Mouse (Mus musculus) gastrocnemius, postnatal 36 days (tissue): Measurements from ENCODE around the gene Igsf8. TPM values are rescaled to one million over a fixed set of nuclear protein-coding genes. Genes with fewer than 3 reads are reported as not detected.

Experiments
- DNase-seq, 2 experiments: peaks; one replicate each; pipeline ENCODE4 v3.0.0; 2022
- intact Hi-C: fragments of 180-260 bp; cut with DNase I; formaldehyde crosslinking; loops from one replicate; pipeline ENCODE4 v1.15.1; 2025
- total RNA-seq, 2 experiments: library from RNA; stranded (reverse); gene quantifications; 2 replicates each; pipeline ENCODE4 v1.2.3; 2021

The Igsf8 gene
- total RNA-seq, 2 experiments from 2014 or later: 8.4 to 9.8 TPM

DNA sequence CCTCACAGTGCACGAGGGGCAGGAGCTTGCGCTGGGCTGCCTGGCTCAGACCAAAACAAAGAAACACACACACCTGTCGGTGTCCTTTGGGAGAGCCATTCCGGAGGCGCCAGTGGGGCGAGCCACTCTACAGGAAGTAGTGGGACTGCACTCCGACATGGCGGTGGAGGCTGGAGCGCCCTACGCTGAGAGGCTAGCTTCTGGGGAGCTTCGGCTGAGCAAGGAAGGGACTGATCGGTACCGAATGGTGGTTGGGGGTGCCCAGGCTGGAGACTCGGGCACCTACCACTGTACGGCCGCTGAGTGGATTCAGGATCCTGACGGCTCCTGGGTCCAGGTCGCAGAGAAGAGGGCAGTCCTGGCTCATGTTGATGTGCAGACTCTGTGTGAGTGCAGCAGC, 56.0 kb downstream of the Igsf8 start:
- DNase-seq: no peak
- intact Hi-C loops: no loop called here

DNA sequence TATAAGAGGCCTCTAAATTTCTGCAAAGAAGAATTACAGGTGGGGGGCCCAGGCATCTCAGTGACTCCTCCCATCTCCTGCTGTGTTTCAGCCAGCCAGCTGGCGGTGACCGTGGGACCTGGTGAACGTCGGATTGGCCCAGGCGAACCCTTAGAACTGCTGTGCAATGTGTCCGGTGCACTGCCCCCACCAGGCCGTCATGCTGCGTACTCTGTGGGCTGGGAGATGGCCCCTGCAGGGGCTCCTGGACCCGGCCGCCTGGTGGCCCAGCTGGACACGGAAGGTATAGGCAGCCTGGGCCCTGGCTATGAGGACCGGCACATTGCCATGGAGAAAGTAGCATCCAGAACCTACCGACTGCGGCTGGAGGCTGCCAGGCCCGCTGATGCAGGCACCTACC, 56.5 kb downstream of the Igsf8 start:
- intact Hi-C loops: no loop called here
- no peak for DNase-seq

DNA sequence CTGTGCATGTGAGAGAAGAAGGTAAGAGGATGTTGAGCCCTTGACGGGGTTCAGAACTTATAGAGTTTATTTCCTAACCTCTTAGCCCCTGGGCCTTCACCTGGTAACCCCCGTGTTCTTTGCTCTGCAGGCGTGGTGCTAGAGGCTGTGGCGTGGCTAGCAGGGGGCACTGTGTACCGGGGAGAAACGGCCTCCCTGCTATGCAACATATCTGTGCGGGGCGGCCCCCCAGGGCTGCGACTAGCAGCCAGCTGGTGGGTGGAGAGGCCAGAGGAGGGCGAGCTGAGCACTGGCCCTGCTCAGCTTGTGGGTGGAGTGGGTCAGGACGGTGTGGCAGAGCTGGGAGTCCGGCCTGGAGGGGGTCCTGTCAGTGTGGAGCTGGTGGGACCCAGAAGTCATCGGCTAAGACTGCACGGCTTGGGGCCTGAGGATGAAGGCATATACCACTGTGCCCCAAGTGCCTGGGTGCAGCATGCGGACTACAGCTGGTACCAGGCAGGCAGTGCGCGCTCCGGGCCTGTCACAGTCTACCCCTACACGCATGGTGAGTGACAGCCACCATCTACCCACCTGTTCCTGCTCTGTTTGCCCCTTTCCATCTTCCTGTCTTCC, 57.1 kb downstream of the Igsf8 start:
- intact Hi-C loops: no loop called here
- no peak for DNase-seq

DNA sequence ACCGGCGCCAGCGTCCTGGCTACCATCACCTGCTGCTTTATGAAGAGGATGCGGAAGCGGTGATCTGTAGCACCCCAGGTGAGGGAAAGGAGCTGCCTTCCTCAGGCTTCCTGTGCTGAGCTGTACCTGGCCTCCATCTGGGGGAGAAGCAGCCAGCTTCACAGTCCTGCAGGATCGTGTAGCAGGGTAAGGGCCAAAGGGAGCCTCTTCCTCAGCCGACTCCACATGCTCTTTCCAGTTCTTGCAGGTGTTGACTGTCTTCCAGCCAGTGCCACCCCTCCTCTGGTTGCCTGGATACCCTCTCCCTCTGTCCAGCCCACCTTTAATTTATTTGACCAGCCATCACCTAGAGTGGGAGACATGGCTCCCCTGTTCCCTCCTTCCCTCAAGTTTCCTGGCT, 57.9 kb downstream of the Igsf8 start:
- DNase-seq: no peak
- intact Hi-C loops: no loop called here

DNA sequence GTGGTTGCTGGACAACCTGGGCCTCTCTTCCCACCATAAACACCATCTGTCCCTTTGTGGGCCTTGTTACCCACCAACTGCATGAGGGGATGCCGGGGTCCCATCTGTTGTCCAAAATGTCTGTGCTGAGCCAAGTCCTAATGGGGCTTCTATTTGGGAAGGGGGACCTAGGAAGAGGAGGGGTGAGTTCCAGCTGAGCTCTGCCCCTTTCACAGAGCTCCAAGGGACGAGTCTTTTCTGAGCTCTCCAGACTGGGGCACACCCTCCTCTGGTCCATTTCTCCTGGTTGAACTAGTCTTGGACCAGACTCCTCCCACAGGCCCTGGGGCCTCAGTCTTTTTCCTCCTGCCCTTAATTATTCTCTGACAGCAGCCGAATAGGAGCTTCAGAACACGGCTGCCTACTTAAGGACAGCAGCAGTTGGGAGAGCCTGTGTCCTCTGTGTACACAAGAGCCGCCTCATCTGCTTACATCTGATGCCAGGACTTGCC, 58.5 kb downstream of the Igsf8 start:
- intact Hi-C loops: loop anchor here (5.0 kb wide), 2 partner anchors 198 to 273 kb away; no protein-coding TSS in a partner anchor
- DNase-seq: no peak

DNA sequence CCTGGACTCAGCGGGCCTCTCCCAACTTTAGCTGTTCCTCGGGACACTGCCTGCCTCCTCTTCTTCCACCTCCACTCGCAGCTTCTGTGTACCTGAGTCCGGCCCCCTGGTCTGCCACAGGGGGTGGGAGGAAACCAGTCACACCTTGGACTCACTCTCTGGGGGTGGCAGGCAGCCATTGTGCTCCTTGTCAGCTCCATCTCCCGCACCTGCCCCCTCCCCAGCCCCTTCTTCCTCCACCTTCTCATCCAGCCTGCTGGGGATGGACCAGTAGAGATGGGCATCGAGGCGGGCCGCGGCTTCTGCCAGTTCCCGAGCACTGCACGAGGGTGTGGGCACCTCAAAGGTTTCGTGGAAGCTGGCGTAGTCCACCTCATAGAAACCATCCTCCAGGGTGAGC, 61.3 kb downstream of the Igsf8 start:
- DNase-seq: no peak
- intact Hi-C loops: loop anchor here (5.0 kb wide), 2 partner anchors 200 to 275 kb away; no protein-coding TSS in a partner anchor

DNA sequence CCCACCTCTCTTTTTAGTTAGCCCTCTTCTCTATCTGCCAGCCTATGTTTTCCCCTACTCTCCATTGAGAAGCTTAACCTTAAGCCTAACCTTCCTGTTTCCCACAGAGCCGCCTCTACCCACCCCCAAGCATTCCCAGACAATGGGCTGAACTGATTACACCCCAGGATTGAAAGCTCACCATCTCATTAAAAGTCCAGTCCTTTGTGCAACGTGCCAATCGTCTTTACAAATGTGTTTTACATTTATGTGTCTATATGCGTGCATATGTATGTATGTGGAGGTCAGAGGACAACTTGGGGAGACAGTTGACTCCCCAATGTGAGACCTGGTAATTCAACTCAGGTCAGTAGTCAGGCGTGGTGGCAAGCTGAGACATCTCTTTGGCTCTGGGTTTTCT, 61.9 kb downstream of the Igsf8 start:
- intact Hi-C loops: loop anchor here (5.0 kb wide), 2 partner anchors 201 to 276 kb away; no protein-coding TSS in a partner anchor
- no peak for DNase-seq

DNA sequence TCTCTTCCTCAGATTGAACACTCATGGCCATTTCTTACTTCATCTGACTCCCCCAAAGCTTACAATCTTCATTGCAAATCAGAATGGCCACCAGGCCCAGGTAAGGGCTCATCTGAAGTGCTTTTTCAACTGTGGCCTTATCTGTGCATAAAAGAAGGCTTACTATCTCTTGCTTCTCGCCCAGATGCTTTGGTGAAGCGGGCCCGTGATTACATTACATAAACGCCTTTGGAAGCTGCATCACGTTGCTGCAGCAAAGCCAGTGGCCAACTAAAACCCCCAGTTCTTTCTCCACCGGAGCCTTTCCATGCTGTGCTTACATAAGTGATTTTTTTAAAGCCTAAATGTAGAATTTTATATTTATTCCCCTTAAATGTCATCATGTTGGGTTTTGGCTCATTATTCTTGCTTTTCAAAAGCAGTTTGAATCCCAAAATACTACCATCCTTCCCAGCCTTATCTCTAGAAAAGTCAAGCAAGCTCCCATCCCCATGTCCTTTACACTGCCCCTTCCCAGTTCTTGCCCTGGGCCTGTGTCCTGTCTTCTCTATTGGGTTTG, 62.4 kb downstream of the Igsf8 start:
- intact Hi-C loops: loop anchor here (5.0 kb wide), 2 partner anchors 202 to 277 kb away; no protein-coding TSS in a partner anchor
- DNase-seq: no peak

DNA sequence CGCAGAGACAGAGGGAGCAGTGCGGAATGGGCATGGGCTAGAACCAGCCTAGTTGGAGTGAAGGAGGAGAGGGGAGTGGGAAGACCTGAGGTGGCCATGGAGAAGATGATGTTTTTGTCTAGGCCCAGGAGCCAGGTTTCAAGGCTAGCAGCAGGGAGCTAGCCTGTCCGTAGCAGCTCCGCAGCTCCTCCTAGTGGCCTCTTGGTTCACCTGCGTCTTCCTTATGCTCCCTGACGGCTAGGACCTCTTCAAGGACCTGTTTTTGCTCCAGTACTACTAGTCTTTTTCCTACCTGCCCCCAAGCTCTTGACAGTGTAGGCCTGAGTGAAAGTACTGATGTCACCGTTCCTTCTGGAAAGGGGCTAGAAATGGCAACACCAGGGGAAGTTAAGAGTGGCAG, 63.3 kb downstream of the Igsf8 start:
- DNase-seq: peak; percentile 63 to 67
- intact Hi-C loops: loop anchor here (5.0 kb wide), 2 partner anchors 202 to 277 kb away; no protein-coding TSS in a partner anchor

DNA sequence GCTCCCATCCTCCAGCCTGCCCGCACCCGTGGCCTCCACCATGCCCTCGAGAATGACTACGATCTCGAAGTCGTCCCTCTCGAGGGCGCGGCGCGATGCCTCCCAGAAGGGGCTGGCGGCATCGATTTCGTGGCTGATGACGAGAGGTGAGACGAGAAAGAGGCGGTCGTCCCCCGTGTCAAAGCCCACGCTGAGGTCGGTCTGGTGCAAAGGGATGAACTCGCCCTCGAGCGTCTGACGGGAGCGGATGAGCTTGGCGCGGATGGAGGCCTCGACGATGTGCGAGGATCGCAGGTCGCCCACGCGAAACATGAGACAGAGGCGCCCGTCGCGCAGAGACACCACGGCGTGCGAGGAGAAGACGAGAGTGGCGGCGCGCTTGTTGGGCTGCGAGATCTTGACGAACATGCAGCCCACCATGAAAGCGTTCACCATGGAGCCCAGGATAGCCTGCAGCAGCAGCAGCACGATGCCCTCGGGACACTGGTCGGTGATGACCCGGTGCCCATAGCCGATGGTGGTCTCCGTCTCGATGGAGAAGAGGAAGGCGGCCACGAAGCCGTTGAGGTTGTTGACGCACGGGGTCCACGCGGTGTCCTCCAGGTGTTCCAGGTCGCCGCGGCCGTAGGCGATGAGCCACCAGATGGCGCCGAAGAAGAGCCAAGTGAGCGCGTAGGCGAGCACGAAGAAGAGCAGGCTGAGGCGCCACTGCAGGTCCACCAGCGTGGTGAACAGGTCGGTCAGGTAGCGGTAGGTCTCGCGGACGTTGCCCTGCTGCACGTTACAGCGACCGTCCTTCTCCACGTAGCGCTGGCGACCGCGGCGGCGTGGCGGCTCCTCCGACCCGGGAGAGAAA, 64.5 kb downstream of the Igsf8 start:
- DNase-seq: peak; percentile 42 to 43
- intact Hi-C loops: loop anchor here (2.0 kb wide), 1 partner anchor 29 kb away; no protein-coding TSS in a partner anchor

DNA sequence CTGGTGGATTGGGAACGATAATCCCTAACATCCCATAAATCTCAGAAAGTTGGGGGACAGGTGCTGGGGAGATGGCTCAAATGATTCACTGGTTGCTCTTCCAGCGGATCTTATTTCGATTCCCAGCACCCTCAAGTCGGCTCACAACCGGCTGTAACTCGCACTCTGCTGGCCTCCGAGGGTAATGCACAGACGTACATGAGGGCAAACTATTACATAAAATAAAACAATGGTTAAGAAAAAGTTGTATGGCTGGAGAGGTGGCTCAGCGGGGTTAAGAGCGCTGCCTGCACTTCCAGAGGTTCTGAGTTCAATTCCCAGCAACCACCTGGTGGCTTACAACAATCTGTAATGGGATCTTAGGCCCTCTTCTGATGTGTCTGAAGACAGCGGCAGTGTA, 65.2 kb downstream of the Igsf8 start:
- intact Hi-C loops: loop anchor here (2.0 kb wide), 1 partner anchor 28 kb away; no protein-coding TSS in a partner anchor
- no peak for DNase-seq

DNA sequence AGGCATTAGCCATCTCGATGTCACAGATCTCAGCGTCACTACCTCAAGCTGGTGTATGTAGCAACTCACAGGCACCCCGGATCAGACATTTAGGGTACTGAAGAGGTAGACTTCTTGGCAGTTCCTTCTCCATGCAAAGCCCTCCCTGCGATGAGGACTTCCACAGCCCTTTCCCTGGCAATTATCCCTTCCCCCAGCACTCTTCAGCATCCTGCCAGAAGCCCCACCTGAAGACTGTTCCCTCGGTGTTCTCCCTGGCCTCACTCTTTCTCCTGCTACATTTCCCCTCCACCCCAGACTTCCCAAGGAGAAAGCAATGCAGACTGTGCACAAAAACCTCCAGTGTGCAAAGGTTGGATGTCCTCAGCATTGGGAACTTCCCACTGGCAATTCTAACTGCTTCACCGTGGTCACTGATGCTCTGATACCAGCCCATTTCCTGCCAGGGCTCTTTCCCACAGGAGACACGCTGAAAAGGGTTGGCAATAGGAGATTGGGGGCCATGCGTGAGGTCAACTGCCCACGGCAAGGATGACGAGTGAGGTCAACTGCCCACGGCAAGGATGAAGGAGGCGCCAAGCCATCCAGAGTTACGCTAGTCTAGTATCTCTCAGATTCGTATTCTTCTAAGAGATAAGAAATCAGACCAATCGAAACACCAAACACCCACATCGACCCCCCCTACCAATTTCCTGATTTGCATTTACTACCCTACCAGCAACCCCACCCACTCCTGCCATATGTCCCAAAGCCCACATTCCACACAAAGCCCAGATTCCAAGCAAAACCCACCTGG, 66.0 kb downstream of the Igsf8 start:
- no peak for DNase-seq
- intact Hi-C loops: loop anchor here (2.0 kb wide), 1 partner anchor 27 kb away; no protein-coding TSS in a partner anchor

DNA sequence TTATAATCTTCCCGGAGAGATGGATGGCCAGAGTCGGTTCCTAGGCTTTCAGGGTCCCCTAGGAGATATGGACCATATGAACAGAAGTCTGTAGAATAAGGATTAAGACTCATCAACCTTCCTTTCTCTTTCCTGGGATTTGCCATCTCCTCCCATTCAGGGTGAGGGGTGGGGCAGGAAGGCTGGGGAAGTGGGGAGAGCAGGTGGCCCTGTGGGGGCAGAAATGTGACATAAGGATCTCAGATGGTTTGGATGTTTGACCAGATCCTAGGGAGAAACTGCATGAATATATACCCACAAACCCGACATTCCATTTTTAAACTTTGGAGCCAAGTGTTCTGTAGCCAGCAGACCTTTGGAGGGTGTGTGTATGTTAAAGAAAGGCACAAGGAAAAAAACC, 66.6 kb downstream of the Igsf8 start:
- DNase-seq: no peak
- intact Hi-C loops: no loop called here

DNA sequence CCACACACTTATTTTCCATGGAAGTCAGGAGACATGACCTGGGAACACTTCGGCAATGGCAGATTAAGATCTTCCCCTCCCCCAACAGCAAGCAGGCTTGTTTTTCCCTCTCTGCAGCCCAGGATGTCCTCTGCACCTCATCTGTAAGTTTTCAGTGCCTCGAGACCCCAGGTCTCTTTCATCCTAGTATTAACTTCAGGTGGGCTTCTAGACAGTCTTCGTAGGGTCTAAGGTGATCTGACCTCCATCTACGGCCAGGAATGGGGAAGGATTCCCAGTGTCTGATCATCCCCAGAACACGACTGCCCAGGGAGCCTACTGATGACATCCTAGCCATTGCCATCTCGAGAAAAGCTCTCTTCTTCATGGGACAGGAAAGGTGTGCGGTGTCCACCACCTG, 67.0 kb downstream of the Igsf8 start:
- no peak for DNase-seq
- intact Hi-C loops: no loop called here

DNA sequence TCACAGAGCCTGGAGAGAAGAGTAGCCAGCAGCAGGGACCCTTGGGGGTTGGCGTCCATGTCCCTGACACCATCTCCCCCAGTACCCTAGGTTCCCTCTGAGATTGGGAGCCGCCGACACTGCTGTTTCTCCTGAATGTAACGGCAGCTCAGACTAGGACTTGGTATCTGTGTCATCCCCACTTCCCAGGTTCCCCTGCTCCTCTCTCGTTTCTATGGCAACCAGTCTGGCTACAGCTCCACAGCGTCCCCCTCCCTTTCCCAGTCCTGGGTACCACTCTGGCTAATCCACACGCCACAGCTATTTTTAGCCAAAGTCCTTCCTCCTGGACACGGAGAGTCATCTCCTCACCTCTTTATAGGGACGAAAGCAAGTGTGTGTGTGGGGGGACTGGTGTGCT, 67.7 kb downstream of the Igsf8 start, which contains the start of gene Kcnj9:
Gene Kcnj9 (minus strand): TSS at position 188 of the 400 bp plus-strand sequence.
- intact Hi-C loops: no loop called here
- DNase-seq: no peak

DNA sequence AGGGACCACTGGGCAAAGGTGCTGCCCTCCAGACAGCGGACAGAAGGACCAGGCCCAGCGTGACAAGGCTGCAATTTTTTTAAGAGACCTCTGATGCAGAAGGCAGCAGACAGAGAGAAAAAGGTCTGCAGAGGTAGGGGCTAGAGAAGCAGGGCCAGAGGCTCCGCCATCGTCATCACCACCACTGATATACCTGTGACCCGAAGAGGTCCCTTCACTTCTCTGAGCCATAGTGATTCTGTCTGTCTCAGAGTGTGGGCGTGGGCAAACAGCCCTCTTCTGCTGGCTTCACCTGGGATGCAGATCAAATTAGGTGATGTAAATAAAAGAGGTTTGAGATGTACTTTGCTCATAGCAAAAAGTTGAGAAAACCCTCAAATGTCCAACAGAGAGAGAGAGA, 68.2 kb downstream of the Igsf8 start:
- intact Hi-C loops: no loop called here
- DNase-seq: no peak

DNA sequence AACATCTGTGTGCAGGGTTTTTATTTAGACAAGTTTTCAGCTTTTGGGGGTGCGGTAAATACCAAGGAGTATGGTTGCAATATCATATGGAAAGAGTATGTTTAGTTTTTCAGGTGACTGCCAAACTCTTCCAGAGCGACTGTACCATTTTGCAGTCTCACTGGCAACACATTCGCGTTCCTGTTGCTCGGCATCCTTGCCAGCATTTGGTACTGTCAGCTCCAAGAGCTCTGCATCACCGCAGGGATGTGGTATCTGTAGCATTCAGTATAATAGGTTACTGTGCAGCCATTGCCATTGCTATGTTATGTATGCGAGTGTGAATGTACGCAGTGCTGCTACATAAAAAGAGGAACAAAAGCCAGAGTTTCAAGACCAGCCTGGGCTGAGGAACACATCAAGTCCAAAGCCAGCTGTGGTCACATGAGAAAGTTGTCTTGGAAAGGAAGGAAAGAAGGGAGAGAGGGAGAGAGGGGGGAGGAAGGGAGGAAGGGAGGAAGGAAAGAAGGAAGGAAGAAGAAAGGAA, 70.0 kb downstream of the Igsf8 start:
- no peak for DNase-seq
- intact Hi-C loops: no loop called here

DNA sequence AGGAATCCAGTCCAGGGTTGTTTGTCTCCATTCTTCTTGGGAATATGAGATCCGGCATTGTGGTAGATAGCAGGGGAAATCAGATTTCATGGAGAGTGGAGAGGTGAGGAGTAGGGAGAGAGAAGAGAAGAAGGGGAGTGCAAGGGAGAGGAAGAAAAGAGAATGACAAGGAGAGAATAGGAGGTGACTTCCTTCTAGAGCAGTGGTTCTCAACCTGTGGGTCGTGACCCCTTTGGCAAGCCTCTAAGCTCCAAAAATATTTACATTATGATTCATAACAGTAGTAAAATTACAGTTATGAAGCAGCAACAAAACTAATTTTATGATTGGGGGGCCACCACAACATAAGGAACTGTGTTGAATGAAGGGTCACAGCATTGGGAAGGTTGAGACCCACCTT, 71.5 kb downstream of the Igsf8 start:
- intact Hi-C loops: no loop called here
- DNase-seq: no peak

DNA sequence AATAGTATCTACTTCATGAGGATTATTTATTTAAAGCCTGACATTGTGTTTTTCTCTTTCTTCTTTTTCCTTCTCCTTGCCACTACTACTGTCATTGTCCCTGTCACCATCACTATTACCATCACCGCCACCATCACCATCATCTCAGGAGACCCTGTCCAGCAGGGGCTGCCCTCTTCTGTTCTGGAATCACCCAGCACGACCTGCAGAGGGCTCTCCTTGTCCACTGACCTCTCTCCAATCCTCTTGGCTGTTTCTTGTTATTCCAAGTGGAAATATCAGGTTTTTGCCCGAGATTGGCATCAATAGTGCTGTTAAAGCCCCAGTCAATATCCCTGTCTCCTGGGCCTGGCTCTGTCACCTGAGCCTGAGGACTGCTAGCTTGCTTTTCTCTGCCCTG, 72.1 kb downstream of the Igsf8 start:
- DNase-seq: no peak
- intact Hi-C loops: no loop called here

DNA sequence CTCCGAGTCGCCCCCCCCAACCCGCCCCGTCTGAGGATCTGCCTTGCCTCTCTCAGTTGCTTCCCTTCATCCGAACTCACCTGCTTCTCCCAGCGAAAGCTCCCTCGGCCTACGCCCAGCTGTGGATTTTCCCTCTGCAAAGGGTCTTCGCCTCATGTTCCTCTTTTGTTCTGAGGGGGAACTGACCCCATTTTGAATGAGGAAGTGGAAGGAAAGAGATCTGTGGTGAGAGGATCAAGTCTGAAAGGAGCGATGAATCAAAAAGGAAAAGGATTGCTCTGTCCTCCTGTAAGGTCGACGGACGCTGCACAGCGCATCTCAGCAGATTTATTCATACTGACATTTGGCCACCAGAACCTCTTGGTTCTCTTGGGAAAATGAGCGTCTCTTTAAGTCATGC, 74.4 kb downstream of the Igsf8 start:
- intact Hi-C loops: no loop called here
- DNase-seq: no peak
